In the genomic region with DNA sequence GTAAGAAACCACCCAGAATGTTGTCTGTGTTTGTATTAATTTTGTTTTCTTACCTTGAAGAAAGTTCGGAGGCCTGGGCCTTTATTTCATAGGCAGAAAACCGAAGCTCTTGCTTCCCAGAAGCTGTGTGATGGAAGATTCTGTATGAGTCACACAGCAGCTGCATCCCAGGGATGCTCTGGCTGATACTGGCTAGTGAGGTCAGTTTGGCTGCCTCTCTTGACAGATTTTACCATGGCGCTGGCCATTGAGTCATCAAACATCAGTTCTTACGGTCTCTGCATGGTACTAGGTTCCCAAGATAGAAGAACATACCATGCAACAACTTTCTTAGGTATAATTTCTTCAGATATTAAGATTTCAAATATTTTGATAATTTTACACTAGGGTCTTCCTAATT, we compare ENCODE assay signal across 16 mouse cellular contexts. TPM values are rescaled to one million over a fixed set of nuclear protein-coding genes. Genes with fewer than 3 reads are reported as not detected.
A peak's percentile ranks its signal among the peaks of the same experiment; 100 is the strongest.
DNase-seq lines count a peak whose midpoint lies in the region; ATAC-seq lines count a peak whose summit lies in the region.
"Had no signal": no experiment of that assay in that cellular context is flagged by ENCODE, and none has a peak within 500 bp of the region (broad histone marks: within the 10 kb centered on the region; RNA-seq: fewer than 3 reads in every experiment).

No protein-coding gene starts in this region.

- ATAC-seq in midbrain, embryonic 11.5 days (ENCODE audit: low FRiP score), result no peak
- no peak for ATAC-seq in midbrain, embryonic 14.5 days (ENCODE audit: low FRiP score, low TSS enrichment)
- ATAC-seq in activated CD4-positive, CD25-positive, alpha-beta regulatory T cell, adult 4 months, result no peak
- ATAC-seq: midbrain, embryonic 15.5 days had no signal

- H3K9ac ChIP-seq in midbrain, embryonic 11.5 days (ENCODE audit: low read length), result no peak overlapping the region
- H3K9ac ChIP-seq in midbrain, embryonic 14.5 days (replicated peaks; ENCODE audit: low read length), result no peak overlapping the region
- H3K9ac ChIP-seq: forebrain, embryonic 12.5 days; limb, embryonic 12.5 days; liver, embryonic 13.5 days; lung, embryonic 15.5 days; midbrain, embryonic 15.5 days had no signal

- H3K4me1 ChIP-seq in midbrain, embryonic 11.5 days (ENCODE audit: control insufficient read depth, insufficient read depth, low read length), result no peaks in the 10 kb centered on the region
- peaks cover 2% of the 10 kb centered on the region; the same call in 1 of the 2 replicates for H3K4me1 ChIP-seq in midbrain, embryonic 14.5 days (ENCODE audit: control insufficient read depth, insufficient read depth, low read length)
- H3K4me1 ChIP-seq: liver, embryonic 13.5 days had no signal

- DNase-seq in cerebellum, adult 9-10 months, result peak; percentile 49
- no peak for DNase-seq in cerebellum, postnatal 4 days (ENCODE audit: low spot score in 2 of 2)
- DNase-seq in heart, adult 18-20 months, result peak; percentile 53 to 73
- no peak for DNase-seq in heart, postnatal 10 days
- DNase-seq in midbrain, embryonic 11.5 days (ENCODE audit: low spot score, missing footprints), result peak; percentile 54
- DNase-seq in midbrain, embryonic 14.5 days, result no peak
- no peak for DNase-seq in spleen, postnatal 4 days (ENCODE audit: low spot score in 2 of 2)
- DNase-seq: B cell, adult 2 months; liver, embryonic 13.5 days had no signal

- WGBS in midbrain, embryonic 11.5 days, result 88% methylated on average over 4 of the region's 4 CpGs
- 88% methylated on average over 4 of the region's 4 CpGs for WGBS in midbrain, embryonic 14.5 days

- H3K36me3 ChIP-seq in midbrain, embryonic 11.5 days (ENCODE audit: control insufficient read depth, insufficient read depth, low read length), result no peaks in the 10 kb centered on the region
- no peaks in the 10 kb centered on the region for H3K36me3 ChIP-seq in midbrain, embryonic 14.5 days (ENCODE audit: control insufficient read depth, insufficient read depth, low read length)
- H3K36me3 ChIP-seq: liver, embryonic 13.5 days; midbrain, embryonic 15.5 days had no signal

- H3K4me3 ChIP-seq in midbrain, embryonic 11.5 days (ENCODE audit: low read depth, low read length), result no peak overlapping the region
- H3K4me3 ChIP-seq in midbrain, embryonic 14.5 days (replicated peaks; ENCODE audit: low read depth, low read length), result no peak overlapping the region
- H3K4me3 ChIP-seq: forebrain, embryonic 12.5 days; limb, embryonic 12.5 days; liver, embryonic 13.5 days; lung, embryonic 15.5 days; midbrain, embryonic 15.5 days had no signal

- no peaks in the 10 kb centered on the region for H3K9me3 ChIP-seq in midbrain, embryonic 11.5 days (ENCODE audit: control insufficient read depth, low read length)
- no peaks in the 10 kb centered on the region for H3K9me3 ChIP-seq in midbrain, embryonic 14.5 days (ENCODE audit: control insufficient read depth, low read length)
- H3K9me3 ChIP-seq: forebrain, embryonic 12.5 days; limb, embryonic 12.5 days; liver, embryonic 13.5 days; lung, embryonic 15.5 days; midbrain, embryonic 15.5 days had no signal

- intact Hi-C loops in heart, postnatal 10 days (cut with DNase I), result no loop called here

- no peak overlapping the region for H3K27ac ChIP-seq in midbrain, embryonic 11.5 days (ENCODE audit: low read depth, low read length)
- H3K27ac ChIP-seq in midbrain, embryonic 14.5 days (replicated peaks; ENCODE audit: low read depth, low read length), result no peak overlapping the region
- H3K27ac ChIP-seq: forebrain, embryonic 12.5 days; limb, embryonic 12.5 days; liver, embryonic 13.5 days; lung, embryonic 15.5 days; midbrain, embryonic 15.5 days had no signal

- peaks cover 5% of the 10 kb centered on the region for H3K27me3 ChIP-seq in midbrain, embryonic 11.5 days (ENCODE audit: control insufficient read depth, insufficient read depth, low read length)
- H3K27me3 ChIP-seq in midbrain, embryonic 14.5 days (ENCODE audit: control insufficient read depth, insufficient read depth, low read length), result peaks cover 5% of the 10 kb centered on the region
- H3K27me3 ChIP-seq: forebrain, embryonic 12.5 days; limb, embryonic 12.5 days; liver, embryonic 13.5 days; lung, embryonic 15.5 days had no signal

- no peak overlapping the region for H3K4me2 ChIP-seq in midbrain, embryonic 11.5 days
- H3K4me2 ChIP-seq in midbrain, embryonic 14.5 days (ENCODE audit: low read length), result no peak overlapping the region
- H3K4me2 ChIP-seq: forebrain, embryonic 12.5 days; limb, embryonic 12.5 days; liver, embryonic 13.5 days; lung, embryonic 15.5 days; midbrain, embryonic 15.5 days had no signal

RNA-seq across cellular contexts. Expression of a gene that starts 17.0 kb away (rescaled TPM):
- total RNA-seq in heart, adult 18-20 months (2021), result not detected
- total RNA-seq in heart, postnatal 10 days (2021), result under 1 TPM; 0.34 to 0.47 TPM
- 6.5 and 7.7 TPM in 2 replicates for polyA plus RNA-seq in midbrain, embryonic 11.5 days (2014; fragmentation: Nextera tagmentation; extraction: Ambion mirVana)
- polyA plus RNA-seq in midbrain, embryonic 14.5 days (2014; fragmentation: Nextera tagmentation; extraction: Ambion mirVana), result 22.4 and 23.6 TPM in 2 replicates
- not detected for polyA plus RNA-seq in activated CD4-positive, CD25-positive, alpha-beta regulatory T cell, adult 4 months (2017; shearing (Covaris generic))
- total RNA-seq: megakaryocyte progenitor cell, adult 5-6 weeks; neutrophil, adult 5-6 weeks had no signal

RNA-seq across cellular contexts. Expression of a gene that starts 22.3 kb away (rescaled TPM):
- total RNA-seq in heart, adult 18-20 months (2021), result 100 to 1,000 TPM; 115 to 127 TPM
- total RNA-seq in heart, postnatal 10 days (2021), result 100 to 1,000 TPM; 196 to 199 TPM
- 14.1 and 15.8 TPM in 2 replicates for polyA plus RNA-seq in midbrain, embryonic 11.5 days (2014; fragmentation: Nextera tagmentation; extraction: Ambion mirVana)
- polyA plus RNA-seq in midbrain, embryonic 14.5 days (2014; fragmentation: Nextera tagmentation; extraction: Ambion mirVana), result 30.1 and 37.2 TPM in 2 replicates
- polyA plus RNA-seq in activated CD4-positive, CD25-positive, alpha-beta regulatory T cell, adult 4 months (2017; shearing (Covaris generic)), result 10 to 100 TPM in 1 of 2 experiments, 1 to 10 TPM in 1; 7.3 to 12.6 TPM

Comparison
In these comparisons a context has a peak if more than half of its experiments do, and no peak if none do; other contexts are left out.
1. DNase-seq: peak in cerebellum, adult 9-10 months (single experiment), heart, adult 18-20 months (2 of 2) and midbrain, embryonic 11.5 days (single experiment); none in cerebellum, postnatal 4 days (0 of 2), heart, postnatal 10 days (0 of 2), midbrain, embryonic 14.5 days (single experiment) and spleen, postnatal 4 days (0 of 2).